Mouse (Mus musculus) small intestine, adult 2 months (tissue): ENCODE results near the gene Chn2. TPM values are rescaled to one million over a fixed set of nuclear protein-coding genes. Genes with fewer than 3 reads are reported as not detected.

Source experiments
- H3K27ac ChIP-seq: fragments of 200-500 bp; 2 replicates; pipeline ENCODE4 v1.5.1; 2012; ENCODE audit warnings: low read depth, low read length, control low read depth, inconsistent platforms; ENCODE audit not compliant: insufficient read depth
- H3K27me3 ChIP-seq: fragments of 200-500 bp; 2 replicates; pipeline ENCODE4 v1.6.1; 2012; ENCODE audit warnings: mild to moderate bottlenecking, moderate library complexity, low read length, inconsistent platforms; ENCODE audit not compliant: control insufficient read depth, insufficient read depth
- H3K36me3 ChIP-seq: fragments of 200-500 bp; 2 replicates; pipeline ENCODE4 v1.6.1; 2012; ENCODE audit warnings: mild to moderate bottlenecking, low read length, control low read depth, inconsistent platforms; ENCODE audit not compliant: control insufficient read depth, insufficient read depth
- H3K4me1 ChIP-seq: fragments of 200-500 bp; 2 replicates; pipeline ENCODE4 v1.6.1; 2012; ENCODE audit warnings: low read length, inconsistent platforms, mixed read lengths; ENCODE audit not compliant: control insufficient read depth, insufficient read depth, insufficient read length
- H3K4me3 ChIP-seq: fragments of 200-500 bp; 2 replicates; pipeline ENCODE4 v1.5.1; 2012; ENCODE audit warnings: low read depth, mild to moderate bottlenecking, control low read depth, inconsistent platforms, low read length, moderate library complexity
- CTCF ChIP-seq: fragments of 200-500 bp; IDR thresholded peaks from 2 replicates; pipeline ENCODE4 v1.5.1; 2012; ENCODE audit warnings: low read depth, mild to moderate bottlenecking, control low read depth, inconsistent platforms, low read length, moderate library complexity, mixed read lengths; ENCODE audit not compliant: insufficient replicate concordance, insufficient read length; ENCODE audit errors: extremely low read depth
- POLR2A ChIP-seq: fragments of 200-500 bp; IDR thresholded peaks from 2 replicates; pipeline ENCODE4 v1.6.1; 2012; ENCODE audit warnings: low read depth, mild to moderate bottlenecking, control low read depth, inconsistent platforms, low read length, moderate library complexity
- WGBS: fragments of 180-500 bp; shearing (Covaris S2); methylation state at CpG from one replicate; pipeline ENCODE4 v1.1.7; 2018; 5-methylcytosine and 5-hydroxymethylcytosine counted together
- polyA plus RNA-seq: library from polyadenylated mRNA; depleted of rRNA; stranded (reverse); fragments of >200 nt; gene quantifications from 2 replicates; pipeline ENCODE4 v1.2.3, GENCODE M21; 2012; rRNA removed

Chn2 gene
- polyA plus RNA-seq, 1 experiment, result 53.5 TPM

DNA sequence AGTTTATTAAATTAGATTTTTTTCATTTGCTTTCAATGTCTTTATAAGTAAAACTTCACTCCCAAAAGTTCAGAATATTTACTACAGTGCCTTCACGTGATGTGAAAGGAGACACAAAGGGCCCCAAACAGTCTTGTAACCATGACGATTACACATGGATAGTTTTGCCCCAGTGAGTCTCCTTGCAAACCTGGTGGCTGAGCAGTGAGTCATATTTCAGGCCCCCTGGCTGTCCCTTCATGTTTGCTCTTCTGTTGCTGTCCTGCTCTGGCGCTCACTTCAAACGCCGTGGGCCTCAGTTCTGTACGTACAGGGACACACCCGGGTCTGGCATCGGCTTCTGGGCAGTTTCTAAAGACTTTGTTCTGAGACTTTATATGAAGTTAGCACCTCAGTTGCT is 292.8 kb downstream of the Chn2 start:
- Histone ChIP-seq H3K36me3 (peaks cover 31% of the 10 kb centered on the region), H3K27me3 (no peaks in the 10 kb centered on the region), H3K4me1 (peaks cover 17% of the 10 kb centered on the region), H3K4me3 (peak overlapping the region; percentile 19; the same call in 1 of the 2 replicates), H3K27ac (peak overlapping the region; percentile 81)
- TF ChIP-seq CTCF, result no peak
- no peak for TF ChIP-seq POLR2A
- WGBS, result 23% methylated on average over 8 of the region's 8 CpGs

DNA sequence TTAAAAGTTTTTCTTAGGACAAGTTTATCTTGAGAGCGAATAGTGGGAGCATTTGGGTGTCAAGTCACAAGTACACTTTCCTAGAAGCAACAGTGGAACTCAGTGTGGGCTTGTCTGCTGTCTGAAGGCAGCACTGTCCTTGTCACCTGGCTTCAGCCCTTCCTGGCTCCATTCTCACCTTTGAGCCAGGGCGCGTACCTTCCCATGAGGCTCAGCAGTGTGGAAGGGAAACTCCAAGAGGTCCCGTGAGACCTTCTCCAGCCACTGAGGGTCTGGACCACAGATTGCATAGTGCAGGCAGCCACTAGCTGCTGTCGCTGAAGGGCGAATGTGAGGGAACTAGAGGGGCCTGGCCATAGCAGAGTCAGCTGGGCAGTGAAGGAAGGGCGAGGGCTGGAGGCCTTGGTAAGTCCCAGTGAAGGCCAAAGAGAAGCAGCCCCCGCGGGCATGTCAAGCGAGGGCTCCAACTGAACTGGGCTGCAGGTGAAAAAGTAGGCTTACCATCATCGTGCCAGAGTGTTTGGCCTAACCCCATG is 293.8 kb downstream of the Chn2 start:
- peaks cover 17% of the 10 kb centered on the region for H3K4me1 ChIP-seq
- H3K4me3 ChIP-seq, result peak overlapping the region; percentile 18; the same call in 1 of the 2 replicates
- TF ChIP-seq CTCF (no peak), POLR2A (no peak)
- H3K27ac ChIP-seq, result peak overlapping the region; percentile 79
- H3K27me3 ChIP-seq, result no peaks in the 10 kb centered on the region
- H3K36me3 ChIP-seq, result peaks cover 31% of the 10 kb centered on the region
- 54% methylated on average over 11 of the region's 11 CpGs for WGBS

DNA sequence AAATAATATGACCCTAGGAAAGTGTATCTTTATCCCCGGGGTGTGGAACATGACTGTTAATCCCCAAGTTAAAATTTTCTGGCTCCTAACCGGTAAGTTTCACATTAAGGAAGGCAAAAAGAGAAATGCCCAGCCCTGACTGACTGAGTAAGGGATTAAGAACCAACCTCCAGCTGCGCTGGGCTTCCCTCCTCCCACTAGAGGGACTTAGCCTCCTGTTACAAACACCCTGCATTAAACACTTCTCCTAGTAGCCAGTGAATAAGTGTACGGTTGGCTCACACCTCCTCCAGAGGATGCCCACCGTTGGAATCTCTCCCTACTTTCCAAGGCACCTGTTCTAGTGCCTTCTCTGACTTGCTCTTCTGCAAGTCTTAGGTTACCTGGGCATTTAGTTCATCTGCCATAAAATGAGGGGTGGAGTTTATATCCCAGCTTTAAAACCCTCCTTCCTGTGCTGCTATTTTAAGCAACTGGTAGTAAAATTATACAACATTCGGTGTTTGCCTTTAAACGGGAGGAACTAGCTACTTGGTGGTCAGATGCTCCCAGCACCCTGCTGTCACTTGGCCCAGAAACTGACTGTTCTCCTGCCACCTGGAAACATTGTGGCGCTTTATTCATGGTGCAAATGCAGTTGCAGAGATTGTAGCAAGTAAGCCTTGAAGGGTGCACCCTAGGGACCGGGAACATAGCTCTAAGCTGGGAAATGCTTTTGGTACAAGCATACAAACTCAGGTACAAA is 294.5 kb downstream of the Chn2 start:
- WGBS, result 20% methylated on average over 9 of the region's 9 CpGs
- no peak overlapping the region for H3K4me3 ChIP-seq
- H3K4me1 ChIP-seq, result peaks cover 17% of the 10 kb centered on the region
- H3K36me3 ChIP-seq, result peaks cover 27% of the 10 kb centered on the region
- TF ChIP-seq POLR2A (peak; percentile 19; the same call in 1 of the 2 replicates), CTCF (no peak)
- H3K27me3 ChIP-seq, result no peaks in the 10 kb centered on the region
- peak overlapping the region; percentile 79 for H3K27ac ChIP-seq

DNA sequence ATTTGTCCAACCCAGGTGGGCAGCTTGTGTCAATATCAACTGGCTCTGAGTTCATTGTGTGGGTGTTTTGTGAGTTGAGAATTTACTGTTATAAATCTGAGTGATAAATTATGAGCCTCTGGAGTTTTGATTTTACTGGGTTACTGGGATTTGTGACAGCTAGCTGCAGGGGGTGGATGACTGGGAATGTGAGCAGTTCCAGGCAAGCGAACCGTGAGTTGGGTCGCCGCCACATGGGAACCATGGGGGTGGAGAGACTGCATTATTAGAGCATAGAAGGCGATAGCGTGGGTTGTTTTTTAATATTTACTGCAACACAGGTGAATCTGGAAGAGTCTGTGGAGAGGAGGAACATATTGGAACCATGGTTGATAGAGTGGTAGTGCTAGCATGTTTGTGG is 298.0 kb downstream of the Chn2 start:
- peaks cover 13% of the 10 kb centered on the region for H3K4me1 ChIP-seq
- H3K4me3 ChIP-seq, result no peak overlapping the region
- TF ChIP-seq POLR2A (no peak), CTCF (no peak)
- 94% methylated on average over 6 of the region's 6 CpGs for WGBS
- no peak overlapping the region for H3K27ac ChIP-seq
- H3K27me3 ChIP-seq, result no peaks in the 10 kb centered on the region
- H3K36me3 ChIP-seq, result peaks cover 9% of the 10 kb centered on the region

DNA sequence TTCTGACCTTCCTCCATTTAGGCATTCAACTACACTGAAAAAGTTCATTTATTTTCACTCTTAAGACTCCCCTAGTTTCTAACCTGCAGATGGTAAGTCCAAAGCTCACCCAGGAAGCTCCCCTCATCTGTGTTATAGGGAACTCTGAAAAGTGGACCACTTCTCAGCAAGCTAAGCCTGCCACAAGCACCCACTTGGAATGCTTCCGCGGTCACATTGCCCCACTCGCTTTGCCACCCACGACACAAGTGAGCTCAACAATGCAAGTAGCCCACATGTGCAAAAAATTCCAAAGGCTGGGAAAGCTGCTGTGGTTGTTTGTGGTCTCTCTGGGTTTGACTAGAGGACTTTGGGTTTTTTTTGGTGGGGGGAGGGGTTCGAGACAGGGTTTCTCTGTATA is 301.8 kb downstream of the Chn2 start:
- Histone ChIP-seq H3K4me3 (no peak overlapping the region), H3K36me3 (peaks cover 4% of the 10 kb centered on the region; the same call in 1 of the 2 replicates), H3K27me3 (no peaks in the 10 kb centered on the region), H3K4me1 (peaks cover 2% of the 10 kb centered on the region; the same call in 1 of the 2 replicates), H3K27ac (no peak overlapping the region)
- 93% methylated on average over 5 of the region's 5 CpGs for WGBS
- TF ChIP-seq CTCF (no peak), POLR2A (no peak)

- H3K27ac ChIP-seq, result no peak overlapping the region
- TF ChIP-seq POLR2A (no peak), CTCF (no peak)
- no peak overlapping the region for H3K4me3 ChIP-seq
- peaks cover 1% of the 10 kb centered on the region; the same call in 1 of the 2 replicates for H3K36me3 ChIP-seq
- H3K27me3 ChIP-seq, result no peaks in the 10 kb centered on the region
- H3K4me1 ChIP-seq, result peaks cover 3% of the 10 kb centered on the region; the same call in 1 of the 2 replicates
- 94% methylated on average over 10 of the region's 10 CpGs for WGBS
Measured at GRCm38 (mm10) chr6:54342223-54342622, 302.9 kb downstream of the Chn2 start.

Other genes with a start within 250 kb of the Chn2 start
- gene Tril, start 218.7 kb upstream of the Chn2 start, polyA plus RNA-seq, result 4.2 and 8.2 TPM in 2 replicates
- 0.10 TPM in 1 of 2 replicates, not detected in the other for gene Cpvl, start 60.9 kb upstream of the Chn2 start, polyA plus RNA-seq